Mouse (Mus musculus): Measurements from ENCODE around the gene Il9r.

DNA sequence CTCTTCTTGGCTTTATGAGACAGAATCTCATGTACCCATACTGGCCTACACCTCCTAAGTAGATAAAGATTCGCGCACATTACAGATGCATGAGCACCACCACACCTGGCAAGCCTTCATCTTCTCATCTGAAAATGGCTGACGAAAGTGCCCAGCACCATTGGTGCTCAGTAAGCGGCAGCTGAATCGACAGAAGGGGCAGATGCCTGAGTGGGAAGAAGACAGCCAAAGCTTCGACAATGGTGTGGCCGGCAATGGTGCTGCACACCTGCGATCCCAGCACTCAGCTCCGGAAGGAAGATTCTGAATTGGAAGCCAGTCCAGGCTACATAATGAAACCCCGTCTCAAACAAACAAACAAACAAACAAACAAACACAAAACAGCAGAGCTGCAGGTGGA lies 19.2 kb upstream of the Il9r start:
- TF ChIP-seq EP300 (IDR thresholded peaks at IDR 0.05; ENCODE audit: low read depth), result no peak
- no peak for TF ChIP-seq CTCF (IDR thresholded peaks at IDR 0.05; ENCODE audit: low read depth)

Data from liver, postnatal 0 days (tissue).